ENCODE assay signal across 11 mouse cellular contexts in the genomic region with DNA sequence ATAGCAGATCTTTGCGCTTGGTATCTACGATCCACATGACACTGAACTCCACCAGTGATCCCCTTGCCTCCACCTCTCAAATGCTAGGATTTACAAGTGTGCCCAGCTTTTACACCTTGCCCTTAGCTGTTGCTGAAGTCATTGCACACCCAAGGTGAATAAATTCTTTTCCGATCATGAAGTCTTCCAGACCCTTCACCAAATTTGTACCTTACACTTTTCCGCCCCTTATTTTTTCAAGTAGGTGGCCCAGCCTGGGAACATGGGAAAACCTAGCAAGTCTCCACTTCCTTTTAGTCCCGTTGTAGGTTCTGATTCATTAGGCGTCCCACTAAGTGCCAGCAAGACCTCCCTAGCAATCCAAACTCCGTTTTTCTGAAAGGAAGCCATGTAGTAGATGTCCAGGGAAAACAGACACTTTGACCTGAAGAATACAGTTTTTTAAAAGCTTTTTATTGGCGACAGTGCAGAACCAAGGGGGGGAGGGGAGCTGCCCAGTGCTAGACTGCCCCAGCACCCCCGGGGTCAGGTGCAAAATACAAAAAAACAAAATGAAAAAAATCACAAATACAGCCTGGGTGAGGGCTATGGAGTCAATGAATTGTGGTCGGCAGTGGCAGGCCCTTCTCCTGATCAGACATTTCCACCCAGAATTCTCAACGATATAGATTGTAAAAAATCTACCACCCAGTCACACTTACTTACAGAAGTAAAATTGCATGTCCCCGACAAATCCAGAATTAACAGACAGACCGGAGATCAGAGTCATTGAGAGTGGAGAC. TPM values are rescaled to one million over a fixed set of nuclear protein-coding genes. Genes with fewer than 3 reads are reported as not detected.
DNase-seq lines count a peak whose midpoint lies in the region; ATAC-seq and TF ChIP-seq lines count a peak whose summit lies in the region.
"Had no signal": no experiment of that assay in that cellular context is flagged by ENCODE, and none has a peak within 500 bp of the region (broad histone marks: within the 10 kb centered on the region; RNA-seq: fewer than 3 reads in every experiment).

No protein-coding gene starts in this region.

- no peak overlapping the region for H3K9ac ChIP-seq in liver, embryonic 13.5 days
- no peak overlapping the region for H3K9ac ChIP-seq in forebrain, embryonic 11.5 days (ENCODE audit: low read length)
- H3K9ac ChIP-seq in hindbrain, postnatal 0 days (replicated peaks; ENCODE audit: low read length), result peak overlapping the region; percentile 46; the same call in 1 of the 2 replicates
- H3K9ac ChIP-seq in neural tube, embryonic 13.5 days, result peak overlapping the region; percentile 62

- H3K4me3 ChIP-seq in liver, embryonic 13.5 days (replicated peaks), result no peak overlapping the region
- no peak overlapping the region for H3K4me3 ChIP-seq in forebrain, embryonic 11.5 days (ENCODE audit: low read depth, low read length)
- peak overlapping the region; percentile 42; the same call in 1 of the 2 replicates for H3K4me3 ChIP-seq in hindbrain, postnatal 0 days (ENCODE audit: low read length)
- peak overlapping the region; percentile 47 for H3K4me3 ChIP-seq in neural tube, embryonic 13.5 days

- peak overlapping the region; percentile 23; the same call in 1 of the 2 replicates for H3K4me2 ChIP-seq in liver, embryonic 13.5 days
- H3K4me2 ChIP-seq in forebrain, embryonic 11.5 days (ENCODE audit: low read depth, low read length, severe bottlenecking), result peak overlapping the region; percentile 46; the same call in 1 of the 2 replicates
- peak overlapping the region; percentile 61 for H3K4me2 ChIP-seq in hindbrain, postnatal 0 days (ENCODE audit: low read depth, low read length)
- H3K4me2 ChIP-seq in neural tube, embryonic 13.5 days, result peak overlapping the region; percentile 62

- H3K36me3 ChIP-seq in liver, embryonic 13.5 days, result no peaks in the 10 kb centered on the region
- H3K36me3 ChIP-seq in forebrain, embryonic 11.5 days (ENCODE audit: control insufficient read depth, insufficient read depth, low read length), result no peaks in the 10 kb centered on the region
- no peaks in the 10 kb centered on the region for H3K36me3 ChIP-seq in hindbrain, postnatal 0 days (ENCODE audit: insufficient read depth, low read length)
- no peaks in the 10 kb centered on the region for H3K36me3 ChIP-seq in neural tube, embryonic 13.5 days

- no peak for ATAC-seq in liver, embryonic 13.5 days (ENCODE audit: low read depth)
- ATAC-seq in forebrain, embryonic 11.5 days (replicated peaks; ENCODE audit: low FRiP score), result no peak
- ATAC-seq in hindbrain, postnatal 0 days, result no peak
- no peak for ATAC-seq in neural tube, embryonic 13.5 days (ENCODE audit: low read depth)

- 42% methylated on average over 13 of the region's 13 CpGs for WGBS in liver, embryonic 13.5 days (ENCODE audit: insufficient replicate concordance)
- WGBS in forebrain, embryonic 11.5 days, result 52% methylated on average over 13 of the region's 13 CpGs
- 49% methylated on average over 13 of the region's 13 CpGs for WGBS in hindbrain, postnatal 0 days
- 49% methylated on average over 13 of the region's 13 CpGs for WGBS in neural tube, embryonic 13.5 days

- H3K4me1 ChIP-seq in liver, embryonic 13.5 days (replicated peaks), result peaks cover 24% of the 10 kb centered on the region
- H3K4me1 ChIP-seq in forebrain, embryonic 11.5 days (replicated peaks; ENCODE audit: control insufficient read depth, insufficient read depth, low read length), result peaks cover 10% of the 10 kb centered on the region; the same call in 1 of the 2 replicates
- H3K4me1 ChIP-seq in hindbrain, postnatal 0 days (ENCODE audit: insufficient read depth, low read length), result no peaks in the 10 kb centered on the region
- H3K4me1 ChIP-seq in neural tube, embryonic 13.5 days (replicated peaks), result peaks cover 35% of the 10 kb centered on the region

- H3K27ac ChIP-seq in liver, embryonic 13.5 days, result no peak overlapping the region
- no peak overlapping the region for H3K27ac ChIP-seq in forebrain, embryonic 11.5 days (ENCODE audit: low read depth, low read length)
- H3K27ac ChIP-seq in hindbrain, postnatal 0 days, result no peak overlapping the region
- H3K27ac ChIP-seq in neural tube, embryonic 13.5 days (replicated peaks), result no peak overlapping the region

- peaks cover 63% of the 10 kb centered on the region for H3K27me3 ChIP-seq in liver, embryonic 13.5 days
- peaks cover 53% of the 10 kb centered on the region for H3K27me3 ChIP-seq in forebrain, embryonic 11.5 days (ENCODE audit: control insufficient read depth, insufficient read depth, low read length)
- H3K27me3 ChIP-seq in hindbrain, postnatal 0 days (ENCODE audit: insufficient read depth, low read length), result peaks cover 24% of the 10 kb centered on the region
- peaks cover 61% of the 10 kb centered on the region for H3K27me3 ChIP-seq in neural tube, embryonic 13.5 days

- no peaks in the 10 kb centered on the region for H3K9me3 ChIP-seq in liver, embryonic 13.5 days (replicated peaks)
- no peaks in the 10 kb centered on the region for H3K9me3 ChIP-seq in forebrain, embryonic 11.5 days (ENCODE audit: control insufficient read depth, low read length)
- H3K9me3 ChIP-seq in hindbrain, postnatal 0 days (ENCODE audit: low read length), result no peaks in the 10 kb centered on the region
- H3K9me3 ChIP-seq in neural tube, embryonic 13.5 days, result no peaks in the 10 kb centered on the region

- DNase-seq in liver, embryonic 13.5 days, result no peak
- DNase-seq in liver, result no peak
- no peak for DNase-seq in forebrain, embryonic 11.5 days (ENCODE audit: low spot score)
- no peak for DNase-seq in hindbrain, postnatal 0 days (ENCODE audit: low spot score)
- no peak for DNase-seq in natural killer cell, adult 2 months (ENCODE audit: low spot score in 2 of 2)
- DNase-seq in left cerebral cortex, adult 9 months (ENCODE audit: low spot score in 2 of 2), result no peak
- DNase-seq: adrenal gland, postnatal 25 days; cerebellum, postnatal 14 days; heart, postnatal 36 days had no signal

- TF ChIP-seq CTCF in hindbrain, postnatal 0 days (IDR thresholded peaks at IDR 0.05; ENCODE audit: low read depth), result no peak

RNA-seq across cellular contexts. Expression of gene Fosb, which starts 7.4 kb away (rescaled TPM):
- 0.03 TPM in 1 of 2 replicates, not detected in the other for polyA plus RNA-seq in liver, embryonic 13.5 days (2015; fragmentation: Nextera tagmentation; extraction: Ambion mirVana)
- not detected in 2 replicates for polyA plus RNA-seq in forebrain, embryonic 11.5 days (2014; fragmentation: Nextera tagmentation; extraction: Ambion mirVana)
- 0.31 and 1.0 TPM in 2 replicates for total RNA-seq in hindbrain, postnatal 0 days (2014; rRNA removed)
- 0.09 and 0.11 TPM in 2 replicates for polyA plus RNA-seq in hindbrain, postnatal 0 days (2015; fragmentation: Nextera tagmentation; extraction: Ambion mirVana)
- 0.06 and 0.19 TPM in 2 replicates for polyA plus RNA-seq in neural tube, embryonic 13.5 days (2015; fragmentation: Nextera tagmentation; extraction: Ambion mirVana)

RNA-seq across cellular contexts. Expression of gene Rtn2, which starts 20.0 kb away (rescaled TPM):
- polyA plus RNA-seq in liver, embryonic 13.5 days (2015; fragmentation: Nextera tagmentation; extraction: Ambion mirVana), result 4.0 and 4.1 TPM in 2 replicates
- 47.3 and 54.7 TPM in 2 replicates for polyA plus RNA-seq in forebrain, embryonic 11.5 days (2014; fragmentation: Nextera tagmentation; extraction: Ambion mirVana)
- 151 and 155 TPM in 2 replicates for total RNA-seq in hindbrain, postnatal 0 days (2014; rRNA removed)
- polyA plus RNA-seq in hindbrain, postnatal 0 days (2015; fragmentation: Nextera tagmentation; extraction: Ambion mirVana), result 98.4 and 101 TPM in 2 replicates
- polyA plus RNA-seq in neural tube, embryonic 13.5 days (2015; fragmentation: Nextera tagmentation; extraction: Ambion mirVana), result 103 and 117 TPM in 2 replicates

RNA-seq across cellular contexts. Expression of gene Ppm1n, which starts 22.6 kb away (rescaled TPM):
- not detected in 2 replicates for polyA plus RNA-seq in liver, embryonic 13.5 days (2015; fragmentation: Nextera tagmentation; extraction: Ambion mirVana)
- polyA plus RNA-seq in forebrain, embryonic 11.5 days (2014; fragmentation: Nextera tagmentation; extraction: Ambion mirVana), result 0.44 TPM in 1 of 2 replicates, not detected in the other
- 2.1 and 2.9 TPM in 2 replicates for total RNA-seq in hindbrain, postnatal 0 days (2014; rRNA removed)
- 2.0 and 2.5 TPM in 2 replicates for polyA plus RNA-seq in hindbrain, postnatal 0 days (2015; fragmentation: Nextera tagmentation; extraction: Ambion mirVana)
- 0.41 and 0.59 TPM in 2 replicates for polyA plus RNA-seq in neural tube, embryonic 13.5 days (2015; fragmentation: Nextera tagmentation; extraction: Ambion mirVana)
- total RNA-seq: adrenal gland, postnatal 25 days; heart, postnatal 36 days had no signal
- polyA plus RNA-seq: lung, embryonic 16.5 days had no signal

RNA-seq across cellular contexts. Expression of gene Vasp, which starts 30.8 kb away (rescaled TPM):
- polyA plus RNA-seq in liver, embryonic 13.5 days (2015; fragmentation: Nextera tagmentation; extraction: Ambion mirVana), result 45.6 and 46.7 TPM in 2 replicates
- polyA plus RNA-seq in forebrain, embryonic 11.5 days (2014; fragmentation: Nextera tagmentation; extraction: Ambion mirVana), result 52.8 and 53.0 TPM in 2 replicates
- 62.6 and 68.3 TPM in 2 replicates for total RNA-seq in hindbrain, postnatal 0 days (2014; rRNA removed)
- polyA plus RNA-seq in hindbrain, postnatal 0 days (2015; fragmentation: Nextera tagmentation; extraction: Ambion mirVana), result 35.5 and 37.0 TPM in 2 replicates
- polyA plus RNA-seq in neural tube, embryonic 13.5 days (2015; fragmentation: Nextera tagmentation; extraction: Ambion mirVana), result 41.2 and 46.3 TPM in 2 replicates

RNA-seq across cellular contexts. Expression of gene Ercc1, which starts 42.1 kb away (rescaled TPM):
- polyA plus RNA-seq in liver, embryonic 13.5 days (2015; fragmentation: Nextera tagmentation; extraction: Ambion mirVana), result 19.1 and 21.0 TPM in 2 replicates
- 94.4 and 100 TPM in 2 replicates for polyA plus RNA-seq in forebrain, embryonic 11.5 days (2014; fragmentation: Nextera tagmentation; extraction: Ambion mirVana)
- total RNA-seq in hindbrain, postnatal 0 days (2014; rRNA removed), result 44.1 and 46.1 TPM in 2 replicates
- 69.0 and 74.2 TPM in 2 replicates for polyA plus RNA-seq in hindbrain, postnatal 0 days (2015; fragmentation: Nextera tagmentation; extraction: Ambion mirVana)
- 90.7 and 96.1 TPM in 2 replicates for polyA plus RNA-seq in neural tube, embryonic 13.5 days (2015; fragmentation: Nextera tagmentation; extraction: Ambion mirVana)

Comparison
In these comparisons a context has a peak if more than half of its experiments do, and no peak if none do; other contexts are left out.
1. H3K4me3 ChIP-seq: peak in hindbrain, postnatal 0 days (single experiment) and neural tube, embryonic 13.5 days (single experiment); none in liver, embryonic 13.5 days (single experiment) and forebrain, embryonic 11.5 days (single experiment).
2. H3K9ac ChIP-seq: peak in hindbrain, postnatal 0 days (single experiment) and neural tube, embryonic 13.5 days (single experiment); none in liver, embryonic 13.5 days (single experiment) and forebrain, embryonic 11.5 days (single experiment).
3. Peak in every context shown above with its lines, with median percentiles within 50 percentile points of each other: H3K4me2 ChIP-seq.